Mouse (Mus musculus): ENCODE measurements around the gene Syk.

Gene Syk

GRCm38 (mm10) chr13:52652253-52652628 is 69.3 kb downstream of the Syk start:
- DNase-seq = no peak

- DNase-seq = no peak
Observed at GRCm38 (mm10) chr13:52654081-52654829, 71.3 kb downstream of the Syk start.

- no peak for DNase-seq
Observed at GRCm38 (mm10) chr13:52654830-52655308, 71.9 kb downstream of the Syk start.

- no peak for DNase-seq
Observed at GRCm38 (mm10) chr13:52657966-52658365, 75.0 kb downstream of the Syk start.

GRCm38 (mm10) chr13:52658477-52658876 is 75.5 kb downstream of the Syk start:
- DNase-seq = peak; percentile 79

GRCm38 (mm10) chr13:52659171-52659665 is 76.2 kb downstream of the Syk start:
- no peak for DNase-seq

GRCm38 (mm10) chr13:52669889-52670288 is 86.9 kb downstream of the Syk start:
- DNase-seq = peak; percentile 47

GRCm38 (mm10) chr13:52673272-52673671 is 90.3 kb downstream of the Syk start:
- no peak for DNase-seq

GRCm38 (mm10) chr13:52673856-52674255 is 90.9 kb downstream of the Syk start:
- no peak for DNase-seq

GRCm38 (mm10) chr13:52674839-52675238 is 91.9 kb downstream of the Syk start:
- no peak for DNase-seq

- DNase-seq = no peak
Observed at GRCm38 (mm10) chr13:52675526-52676294, 92.7 kb downstream of the Syk start.

- DNase-seq = no peak
Observed at GRCm38 (mm10) chr13:52676671-52677445, 93.9 kb downstream of the Syk start.

GRCm38 (mm10) chr13:52679906-52680305 is 96.9 kb downstream of the Syk start:
- DNase-seq = no peak

- no peak for DNase-seq
Observed at GRCm38 (mm10) chr13:52682107-52682506, 99.1 kb downstream of the Syk start.

- DNase-seq = no peak
Observed at GRCm38 (mm10) chr13:52690425-52690824, 107.5 kb downstream of the Syk start.

- no peak for DNase-seq
Observed at GRCm38 (mm10) chr13:52692311-52692710, 109.3 kb downstream of the Syk start.

GRCm38 (mm10) chr13:52694857-52695256 is 111.9 kb downstream of the Syk start:
- no peak for DNase-seq

All from thymus, postnatal 4 days (tissue).